Mouse (Mus musculus): ENCODE results near the gene Rab5b. TPM values are rescaled to one million over a fixed set of nuclear protein-coding genes. Genes with fewer than 3 reads are reported as not detected.
"Not testable (repeated sequence)": the region's sequence is repeated elsewhere in the genome, so short reads cannot be mapped to it uniquely, and the experiment has no call there.

Rab5b gene
- total and polyA plus RNA-seq, 2 experiments from 2014 or later = 99.7 to 127 TPM

DNA sequence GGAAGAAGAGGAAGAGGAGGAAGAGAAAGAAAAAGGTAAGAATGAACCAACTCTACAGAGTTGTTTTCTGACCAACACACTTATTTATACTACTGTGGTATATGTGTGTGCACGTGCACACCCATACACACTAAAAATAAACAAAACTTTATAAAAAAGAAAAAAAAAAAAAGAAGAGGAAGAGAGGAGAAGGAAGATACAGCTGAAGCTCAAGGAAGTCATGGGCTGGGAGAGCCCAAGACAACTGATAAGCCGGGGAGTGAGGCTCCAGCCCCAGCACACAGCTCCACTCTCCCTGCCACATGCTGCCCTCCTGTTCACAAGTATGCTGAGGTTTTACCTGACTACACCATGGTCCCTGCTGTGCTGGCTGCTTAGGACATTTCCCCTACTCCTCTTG lies 44.2 kb upstream of the Rab5b start:
- Histone ChIP-seq H3K4me1 (ENCODE audit: insufficient read depth, low read length) (peaks cover 18% of the 10 kb centered on the region; the same call in 1 of the 2 replicates), H3K4me2 (ENCODE audit: low read depth, low read length) (no peak overlapping the region)

DNA sequence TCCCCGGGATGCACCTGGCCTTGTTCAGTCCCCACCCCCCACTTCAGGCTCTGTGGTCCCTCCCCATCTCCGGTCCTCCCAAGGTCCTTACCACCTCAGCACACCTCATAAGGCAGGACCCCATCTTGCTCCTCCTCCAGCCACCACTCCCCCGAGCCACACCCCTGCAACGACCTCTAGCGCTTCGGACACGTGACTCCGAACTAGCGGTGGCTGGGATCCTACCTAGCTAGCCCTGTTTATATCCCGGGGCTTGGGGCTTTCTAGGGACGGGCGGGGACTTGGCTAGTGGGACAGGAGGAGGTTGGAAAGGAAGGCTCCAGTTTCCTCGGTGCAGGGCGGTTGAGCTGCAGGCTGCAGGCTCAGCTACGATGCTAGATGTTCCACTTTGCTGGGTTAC lies 41.4 kb upstream of the Rab5b start:
- peak; percentile 29; the same call in 1 of the 2 replicates for ATAC-seq
- no peak overlapping the region for H3K9ac ChIP-seq (replicated peaks; ENCODE audit: low read length)
- H3K36me3 ChIP-seq (ENCODE audit: insufficient read depth, low read length) = no peaks in the 10 kb centered on the region
- no peak for TF ChIP-seq CTCF (IDR thresholded peaks at IDR 0.05; ENCODE audit: low read depth)
- peak overlapping the region; percentile 16; the same call in 1 of the 2 replicates for H3K4me3 ChIP-seq (ENCODE audit: low read length)
- H3K27ac ChIP-seq = no peak overlapping the region
- peaks cover 2% of the 10 kb centered on the region; the same call in 1 of the 2 replicates for H3K4me1 ChIP-seq (ENCODE audit: insufficient read depth, low read length)
- H3K9me3 ChIP-seq (ENCODE audit: low read length) = no peaks in the 10 kb centered on the region
- no peaks in the 10 kb centered on the region; the same call in 1 of the 2 replicates for H3K27me3 ChIP-seq (ENCODE audit: insufficient read depth, low read length)
- peak overlapping the region; percentile 40; the same call in 1 of the 2 replicates for H3K4me2 ChIP-seq (ENCODE audit: low read depth, low read length)
- 9% methylated on average over 15 of the region's 15 CpGs for WGBS
- DNase-seq (ENCODE audit: low spot score) = no peak

More for the DNA sequence above, 44.2 kb upstream of the Rab5b start:
- H3K27me3 ChIP-seq (ENCODE audit: insufficient read depth, low read length) = no peaks in the 10 kb centered on the region; the same call in 1 of the 2 replicates
- no peaks in the 10 kb centered on the region for H3K9me3 ChIP-seq (ENCODE audit: low read length)
- TF ChIP-seq CTCF (IDR thresholded peaks at IDR 0.05; ENCODE audit: low read depth) = no peak
- H3K27ac ChIP-seq = no peak overlapping the region
- H3K4me3 ChIP-seq (ENCODE audit: low read length) = no peak overlapping the region
- H3K36me3 ChIP-seq (ENCODE audit: insufficient read depth, low read length) = no peaks in the 10 kb centered on the region
- 79% methylated on average over 2 of the region's 2 CpGs for WGBS
- DNase-seq (ENCODE audit: low spot score) (no peak), ATAC-seq (no peak)
- H3K9ac ChIP-seq (replicated peaks; ENCODE audit: low read length) = no peak overlapping the region

GRCm38 (mm10) chr10:128731992-128732391 lies 35.9 kb upstream of the Rab5b start:
- no peaks in the 10 kb centered on the region for H3K36me3 ChIP-seq (ENCODE audit: insufficient read depth, low read length)
- TF ChIP-seq CTCF (IDR thresholded peaks at IDR 0.05; ENCODE audit: low read depth) = no peak
- H3K4me2 ChIP-seq (ENCODE audit: low read depth, low read length) = no peak overlapping the region
- no peaks in the 10 kb centered on the region for H3K4me1 ChIP-seq (ENCODE audit: insufficient read depth, low read length)
- DNase-seq (ENCODE audit: low spot score) (no peak), ATAC-seq (no peak)
- H3K4me3 ChIP-seq (ENCODE audit: low read length) = no peak overlapping the region
- no peaks in the 10 kb centered on the region for H3K9me3 ChIP-seq (ENCODE audit: low read length)
- no peak overlapping the region for H3K27ac ChIP-seq
- no peak overlapping the region for H3K9ac ChIP-seq (replicated peaks; ENCODE audit: low read length)
- no peaks in the 10 kb centered on the region for H3K27me3 ChIP-seq (ENCODE audit: insufficient read depth, low read length)

GRCm38 (mm10) chr10:128731002-128731433 lies 35.0 kb upstream of the Rab5b start:
- Histone ChIP-seq H3K4me3 (ENCODE audit: low read length) (no peak overlapping the region), H3K4me1 (ENCODE audit: insufficient read depth, low read length) (no peaks in the 10 kb centered on the region), H3K27ac (no peak overlapping the region), H3K4me2 (ENCODE audit: low read depth, low read length) (0 out of 2 replicates have a peak overlapping the region, but pooled peaks have one; percentile 23), H3K9ac (replicated peaks; ENCODE audit: low read length) (no peak overlapping the region), H3K36me3 (ENCODE audit: insufficient read depth, low read length) (no peaks in the 10 kb centered on the region), H3K27me3 (ENCODE audit: insufficient read depth, low read length) (no peaks in the 10 kb centered on the region), H3K9me3 (ENCODE audit: low read length) (no peaks in the 10 kb centered on the region)
- ATAC-seq (peak; percentile 74; the same call in 1 of the 2 replicates), DNase-seq (ENCODE audit: low spot score) (peak; percentile 80)
- TF ChIP-seq CTCF (IDR thresholded peaks at IDR 0.05; ENCODE audit: low read depth) = peak; percentile 80
- 23% methylated on average over 10 of the region's 10 CpGs for WGBS

DNA sequence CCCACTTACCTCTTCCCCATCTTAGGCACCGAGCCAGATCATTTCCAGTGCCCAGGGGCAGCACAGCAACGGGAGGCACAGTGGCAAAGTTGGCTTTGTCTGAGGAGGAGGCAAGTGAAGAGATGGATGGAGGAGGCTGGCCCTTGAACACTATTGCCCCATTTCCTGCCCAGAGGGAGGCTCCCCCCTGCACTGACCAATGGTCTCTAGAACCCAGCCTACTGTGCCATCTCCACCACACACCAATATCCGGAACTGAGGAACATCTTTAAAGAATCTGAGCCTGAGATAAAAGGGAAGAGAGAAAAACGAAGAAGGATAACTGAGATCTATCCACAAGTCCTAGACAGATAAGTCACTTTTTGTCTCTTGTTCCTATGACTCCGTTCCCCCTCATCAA lies 32.0 kb upstream of the Rab5b start:
- DNase-seq (ENCODE audit: low spot score) (no peak), ATAC-seq (no peak)
- Histone ChIP-seq H3K4me2 (ENCODE audit: low read depth, low read length) (no peak overlapping the region), H3K4me3 (ENCODE audit: low read length) (no peak overlapping the region), H3K4me1 (ENCODE audit: insufficient read depth, low read length) (no peaks in the 10 kb centered on the region), H3K27me3 (ENCODE audit: insufficient read depth, low read length) (no peaks in the 10 kb centered on the region), H3K27ac (no peak overlapping the region), H3K9me3 (ENCODE audit: low read length) (no peaks in the 10 kb centered on the region), H3K9ac (replicated peaks; ENCODE audit: low read length) (no peak overlapping the region), H3K36me3 (ENCODE audit: insufficient read depth, low read length) (no peaks in the 10 kb centered on the region)
- 80% methylated on average over 5 of the region's 5 CpGs for WGBS
- no peak for TF ChIP-seq CTCF (IDR thresholded peaks at IDR 0.05; ENCODE audit: low read depth)

DNA sequence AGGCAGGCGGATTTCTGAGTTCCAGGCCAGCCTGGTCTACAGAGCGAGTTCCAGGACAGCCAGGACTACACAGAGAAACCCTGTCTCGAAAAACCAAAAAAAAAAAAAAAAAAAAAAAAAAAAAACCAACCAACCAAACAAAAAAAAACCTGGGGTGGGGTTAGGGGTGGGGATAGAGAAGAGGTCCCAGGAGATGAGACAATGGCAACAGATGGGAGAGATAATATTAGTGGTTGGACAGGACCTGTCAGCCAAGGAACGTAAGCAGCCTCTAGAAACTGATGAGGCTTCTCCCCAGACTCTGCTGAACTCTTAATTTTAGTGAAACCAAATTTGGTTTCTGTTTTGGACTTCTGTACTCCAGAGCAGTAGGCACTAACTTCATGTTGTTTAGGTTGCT lies 29.4 kb upstream of the Rab5b start:
- not testable (repeated sequence) for H3K9ac ChIP-seq (replicated peaks; ENCODE audit: low read length); H3K27ac ChIP-seq; H3K4me3 ChIP-seq (ENCODE audit: low read length); DNase-seq (ENCODE audit: low spot score); H3K36me3 ChIP-seq (ENCODE audit: insufficient read depth, low read length); H3K27me3 ChIP-seq (ENCODE audit: insufficient read depth, low read length); H3K9me3 ChIP-seq (ENCODE audit: low read length); H3K4me1 ChIP-seq (ENCODE audit: insufficient read depth, low read length); H3K4me2 ChIP-seq (ENCODE audit: low read depth, low read length); ATAC-seq
- WGBS = 89% methylated on average over 3 of the region's 4 CpGs

Data from hindbrain, postnatal 0 days (tissue).